Mouse (Mus musculus) heart, embryonic 13.5 days (tissue): Measurements from ENCODE around the gene Zfp280b. TPM values are rescaled to one million over a fixed set of nuclear protein-coding genes. Genes with fewer than 3 reads are reported as not detected.
"Not testable (repeated sequence)": the region's sequence is repeated elsewhere in the genome, so short reads cannot be mapped to it uniquely, and the experiment has no call there.

ENCODE experiments used
- ATAC-seq: fragments of 200-750 bp; cut with Nextera tagmentation; 2 replicates; pipeline ENCODE4 v1.8.0; 2017; ENCODE audit warnings: moderate TSS enrichment; ENCODE audit not compliant: insufficient number of reproducible peaks, low FRiP score, low TSS enrichment; ENCODE audit errors: extremely low read depth
- H3K27ac ChIP-seq: fragments of 300-500 bp; sonication (generic); replicated peaks from 2 replicates; pipeline ENCODE4 v1.5.1; 2015; ENCODE audit warnings: moderate library complexity, mild to moderate bottlenecking, inconsistent platforms
- H3K27me3 ChIP-seq: fragments of 300-500 bp; sonication (generic); replicated peaks from 2 replicates; pipeline ENCODE4 v1.6.1; 2015; ENCODE audit warnings: mild to moderate bottlenecking, inconsistent platforms
- H3K36me3 ChIP-seq: fragments of 300-500 bp; sonication (generic); 2 replicates; pipeline ENCODE4 v1.6.1; 2015; ENCODE audit warnings: mild to moderate bottlenecking, inconsistent platforms
- H3K4me1 ChIP-seq: fragments of 300-500 bp; sonication (generic); 2 replicates; pipeline ENCODE4 v1.6.1; 2015; ENCODE audit warnings: inconsistent platforms
- H3K4me2 ChIP-seq: fragments of 300-500 bp; sonication (generic); 2 replicates; pipeline ENCODE4 v1.6.1; 2015; ENCODE audit warnings: inconsistent platforms, mild to moderate bottlenecking, moderate library complexity
- H3K4me3 ChIP-seq: fragments of 300-500 bp; sonication (generic); 2 replicates; pipeline ENCODE4 v1.5.1; 2015; ENCODE audit warnings: moderate library complexity, mild to moderate bottlenecking, inconsistent platforms
- H3K9ac ChIP-seq: fragments of 300-500 bp; sonication (generic); 2 replicates; pipeline ENCODE4 v1.6.1; 2015; ENCODE audit warnings: inconsistent platforms, mild to moderate bottlenecking, moderate library complexity
- H3K9me3 ChIP-seq: fragments of 300-500 bp; sonication (generic); 2 replicates; pipeline ENCODE4 v1.6.1; 2016; ENCODE audit warnings: inconsistent platforms
- WGBS: fragments of 180-500 bp; shearing (Covaris S2); methylation state at CpG from one replicate; pipeline ENCODE4 v1.1.7; 2015; ENCODE audit warnings: mixed read lengths; 5-methylcytosine and 5-hydroxymethylcytosine counted together
- microRNA-seq: library from miRNA; unstranded; fragments of <30 nt; microRNA quantifications from one replicate; pipeline ENCODE4, GENCODE M21; 2016
- polyA plus RNA-seq: library from polyadenylated mRNA; unstranded; fragments of >200 nt; fragmentation: Nextera tagmentation; extraction: Ambion mirVana; gene quantifications from 2 replicates; pipeline ENCODE4 v1.2.1, GENCODE M21; 2015

Zfp280b gene
- polyA plus RNA-seq, 1 experiment from 2014 or later, result 12.2 TPM

DNA sequence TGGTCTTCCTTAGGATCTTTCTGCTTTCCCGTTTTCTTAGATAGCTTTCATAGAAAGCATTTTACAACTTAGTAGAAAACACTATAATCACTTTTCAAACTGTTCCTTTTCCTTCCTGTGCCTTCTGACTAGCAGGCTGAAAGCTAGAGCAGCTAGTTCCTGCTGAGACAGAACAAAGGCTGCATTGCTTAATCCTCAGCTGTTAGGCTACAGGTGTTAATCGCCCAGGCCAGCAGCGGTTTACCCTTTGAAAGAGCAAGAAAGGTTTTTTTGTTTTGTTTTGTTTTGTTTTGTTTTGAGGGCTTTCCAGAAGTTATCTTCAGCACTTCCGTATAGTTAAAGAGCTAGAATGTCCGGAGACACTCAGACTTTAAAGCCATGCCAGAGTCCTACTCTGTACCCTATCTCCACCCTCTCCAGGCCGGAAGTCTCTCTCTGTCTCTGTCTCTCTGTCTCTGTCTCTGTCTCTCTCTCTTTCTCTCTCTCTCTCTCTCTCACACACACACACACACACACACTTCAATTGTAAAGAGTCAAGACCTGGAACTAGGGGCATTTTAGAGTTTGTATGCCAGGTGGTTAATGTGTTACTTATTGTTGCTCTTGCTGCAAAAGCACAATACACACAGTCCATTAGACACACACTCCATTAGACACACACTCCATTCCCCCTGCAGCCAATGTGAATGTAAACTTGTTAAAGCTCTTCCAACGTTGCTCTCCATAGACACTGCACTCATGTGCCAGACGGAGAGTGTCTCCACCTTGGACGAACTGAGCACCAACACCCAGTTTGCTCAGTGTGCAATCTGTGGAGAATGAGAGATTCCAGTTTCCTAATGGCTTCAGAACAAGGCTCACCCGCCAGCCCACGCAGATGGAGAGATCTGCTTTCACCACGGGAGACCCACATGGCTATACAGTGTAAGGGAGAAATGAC lies 35.5 kb downstream of the Zfp280b start:
- no peak for ATAC-seq
- H3K4me3 ChIP-seq, result no peak overlapping the region
- no peak overlapping the region for H3K27ac ChIP-seq
- H3K9ac ChIP-seq, result no peak overlapping the region
- no peaks in the 10 kb centered on the region for H3K36me3 ChIP-seq
- 0 out of 2 replicates have a peak, but pooled peaks cover 4% of the 10 kb centered on the region for H3K4me1 ChIP-seq
- H3K27me3 ChIP-seq, result no peaks in the 10 kb centered on the region
- 33% methylated on average over 12 of the region's 12 CpGs for WGBS
- H3K9me3 ChIP-seq, result no peaks in the 10 kb centered on the region
- H3K4me2 ChIP-seq, result no peak overlapping the region

GRCm38 (mm10) chr10:76072080-76072479 lies 39.6 kb downstream of the Zfp280b start:
- H3K9ac ChIP-seq, H3K27ac ChIP-seq, H3K4me1 ChIP-seq, H3K4me2 ChIP-seq, H3K4me3 ChIP-seq, H3K27me3 ChIP-seq, H3K36me3 ChIP-seq, ATAC-seq: not testable (repeated sequence)
- peaks cover 20% of the 10 kb centered on the region; the same call in 1 of the 2 replicates for H3K9me3 ChIP-seq
- WGBS, result 84% methylated on average over 5 of the region's 5 CpGs

- not testable (repeated sequence) for H3K36me3 ChIP-seq, ATAC-seq, H3K27ac ChIP-seq, H3K4me2 ChIP-seq, H3K4me3 ChIP-seq, H3K27me3 ChIP-seq, H3K4me1 ChIP-seq, H3K9ac ChIP-seq
- 82% methylated on average over 2 of the region's 2 CpGs for WGBS
- peaks cover 20% of the 10 kb centered on the region; the same call in 1 of the 2 replicates for H3K9me3 ChIP-seq
These were observed 44.6 kb downstream of the Zfp280b start for GRCm38 (mm10) chr10:76077008-76077407.

Small RNA genes lying within 50 kb of the gene (microRNA-seq; reads per million reads assigned to microRNA genes)
- not detected for gene Mir6409

Other genes starting within 250 kb of the Zfp280b start
- gene Gstt1, start 234.1 kb upstream of the Zfp280b start, polyA plus RNA-seq, result 5.3 and 7.1 TPM in 2 replicates
- gene Gstt4, start 210.1 kb upstream of the Zfp280b start, polyA plus RNA-seq, result not detected in 2 replicates
- gene Gstt2, start 195.2 kb upstream of the Zfp280b start, polyA plus RNA-seq, result 9.5 and 13.0 TPM in 2 replicates
- 2,411 and 2,681 TPM in 2 replicates for gene Mif, start 172.4 kb upstream of the Zfp280b start, polyA plus RNA-seq
- 2.4 TPM in 2 replicates for gene Derl3, start 139.2 kb upstream of the Zfp280b start, polyA plus RNA-seq
- 118 and 125 TPM in 2 replicates for gene Smarcb1, start 111.0 kb upstream of the Zfp280b start, polyA plus RNA-seq
- 463 and 524 TPM in 2 replicates for gene Chchd10, start 99.5 kb upstream of the Zfp280b start, polyA plus RNA-seq
- gene Mmp11, start 96.2 kb upstream of the Zfp280b start, polyA plus RNA-seq, result 28.6 and 30.7 TPM in 2 replicates
- 0.99 and 1.8 TPM in 2 replicates for gene Gm867, start 92.0 kb upstream of the Zfp280b start, polyA plus RNA-seq
- 0.25 and 0.41 TPM in 2 replicates for gene Vpreb3, start 89.6 kb upstream of the Zfp280b start, polyA plus RNA-seq
- not detected in 2 replicates for gene Gm5134, start 78.1 kb upstream of the Zfp280b start, polyA plus RNA-seq
- gene Slc5a4b, start 78.3 kb downstream of the Zfp280b start, polyA plus RNA-seq, result not detected in 2 replicates
- gene Slc5a4a, start 114.8 kb downstream of the Zfp280b start, polyA plus RNA-seq, result not detected in 2 replicates
- gene Prmt2, start 205.2 kb downstream of the Zfp280b start, polyA plus RNA-seq, result 50.9 and 57.4 TPM in 2 replicates
- 0.16 and 0.42 TPM in 2 replicates for gene S100b, start 221.2 kb downstream of the Zfp280b start, polyA plus RNA-seq